Comparison of ENCODE assay signal across 16 mouse cellular contexts in genomic region chr7:101867482-101867881, GRCm38 (mm10). TPM values are rescaled to one million over a fixed set of nuclear protein-coding genes. Genes with fewer than 3 reads are reported as not detected.
"Had no signal": no experiment of that assay in that cellular context is flagged by ENCODE, and none has a peak within 500 bp of the region (broad histone marks: within the 10 kb centered on the region; RNA-seq: fewer than 3 reads in every experiment).

No protein-coding gene starts in this region.

- H3K9me3 ChIP-seq: midbrain, embryonic 10.5 days; midbrain, embryonic 12.5 days; neural tube, embryonic 12.5 days; stomach, embryonic 15.5 days had no signal

- H3K36me3 ChIP-seq: midbrain, embryonic 10.5 days; midbrain, embryonic 12.5 days; neural tube, embryonic 12.5 days; stomach, embryonic 15.5 days had no signal

- DNase-seq: lung, adult 18-20 months; lung, postnatal 10 days; lung, postnatal 4 days; right cerebral cortex, postnatal 14 days; thymus, adult 2 months; thymus, postnatal 36 days had no signal

- H3K27ac ChIP-seq: midbrain, embryonic 12.5 days; neural tube, embryonic 12.5 days; stomach, embryonic 15.5 days; stomach, postnatal 0 days had no signal

- H3K9ac ChIP-seq: lung, embryonic 14.5 days; midbrain, embryonic 12.5 days; neural tube, embryonic 12.5 days; stomach, embryonic 15.5 days had no signal

- H3K4me1 ChIP-seq: neural tube, embryonic 12.5 days; stomach, embryonic 15.5 days had no signal

- H3K4me3 ChIP-seq: midbrain, embryonic 12.5 days; neural tube, embryonic 12.5 days; stomach, embryonic 15.5 days had no signal

RNA-seq across cellular contexts. Expression of gene Folr1, which starts 3.1 kb away (rescaled TPM):
- total RNA-seq: monocyte, adult 5-6 weeks had no signal

RNA-seq across cellular contexts. Expression of gene Folr2, which starts 10.5 kb away (rescaled TPM):
- total RNA-seq: megakaryocyte-erythroid progenitor cell, adult 5-6 weeks; monocyte, adult 5-6 weeks; neutrophil, adult 5-6 weeks had no signal
- polyA plus RNA-seq: neural tube, embryonic 14.5 days had no signal
